Mouse (Mus musculus): ENCODE results near the gene Iars.
"Not testable (repeated sequence)": the region's sequence is repeated elsewhere in the genome, so short reads cannot be mapped to it uniquely, and the experiment has no call there.

Iars gene

DNA sequence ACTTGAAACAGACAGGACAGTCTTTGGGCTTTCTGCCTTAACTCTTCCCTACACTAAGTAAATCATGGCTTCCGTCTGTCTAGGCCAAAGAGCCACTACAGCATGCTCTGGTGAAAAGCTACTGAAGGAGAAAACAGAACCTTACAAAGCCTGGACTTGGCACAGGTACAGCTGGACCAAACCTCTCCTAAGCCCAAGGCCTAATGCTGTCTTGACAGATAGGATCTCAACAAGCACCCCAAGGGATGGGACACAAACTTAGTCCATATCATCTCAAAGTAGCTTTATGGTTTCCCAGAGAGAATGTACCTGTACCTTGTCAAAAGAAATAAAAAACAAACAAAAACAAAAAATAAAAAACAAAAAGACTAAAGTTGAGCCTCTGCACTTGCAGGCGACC is 54.5 kb downstream of the Iars start:
- in situ Hi-C loops (cut with MseI, MboI), result no loop called here

DNA sequence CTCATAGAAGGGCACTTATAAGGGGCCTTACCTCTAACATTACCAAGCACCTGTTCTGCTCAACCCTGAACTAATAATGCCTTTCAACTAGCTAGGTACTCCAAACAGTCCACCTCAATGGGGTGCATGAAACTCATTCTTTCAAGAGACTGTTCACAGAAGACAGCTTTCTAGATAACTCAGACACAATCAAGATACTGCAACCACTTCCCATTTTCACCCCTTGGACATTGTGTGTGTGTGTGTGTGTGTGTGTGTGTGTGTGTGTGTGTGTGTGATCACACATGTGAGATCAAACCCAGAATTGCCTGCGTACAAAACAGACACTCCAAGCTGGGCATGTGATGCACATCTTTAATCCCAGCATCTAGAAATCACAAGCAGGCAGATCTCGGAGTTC is 56.1 kb downstream of the Iars start:
- in situ Hi-C loops (cut with MseI, MboI), result no loop called here

DNA sequence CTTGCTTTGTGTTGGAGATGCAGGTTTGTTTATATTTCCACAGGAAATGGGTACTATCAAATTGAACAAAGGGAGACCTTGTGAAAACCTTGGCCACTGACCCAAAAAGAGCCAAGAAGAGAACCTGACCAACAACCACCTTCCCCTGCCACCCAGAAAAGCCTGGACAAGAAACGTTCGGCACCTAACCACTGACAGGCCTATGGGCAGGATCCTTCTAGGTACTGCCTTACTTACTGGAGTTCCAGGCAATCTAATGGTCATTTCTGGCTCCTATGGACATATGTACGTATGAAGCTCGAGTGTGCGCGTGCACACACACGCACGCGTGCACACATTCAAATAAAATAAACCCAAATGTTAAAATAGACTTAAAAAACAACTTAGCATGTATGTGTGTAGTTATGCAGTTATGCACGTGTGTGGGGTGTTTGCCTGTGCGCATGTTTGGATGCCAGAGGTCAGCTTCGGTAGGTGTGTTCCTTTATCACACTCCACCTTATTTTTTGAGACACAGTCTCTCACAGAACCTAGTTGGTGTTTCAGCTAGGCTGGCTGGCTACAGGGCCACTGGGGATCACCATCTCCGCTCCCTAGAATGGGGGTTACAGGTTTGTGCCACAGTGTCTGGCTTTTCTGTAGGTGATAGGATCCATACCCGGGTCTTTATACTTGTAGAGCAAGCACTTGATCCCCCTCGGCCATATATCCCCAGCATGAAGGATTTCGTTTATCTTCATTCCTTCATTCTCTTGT is 59.6 kb downstream of the Iars start:
- in situ Hi-C loops (cut with MseI, MboI), result no loop called here

DNA sequence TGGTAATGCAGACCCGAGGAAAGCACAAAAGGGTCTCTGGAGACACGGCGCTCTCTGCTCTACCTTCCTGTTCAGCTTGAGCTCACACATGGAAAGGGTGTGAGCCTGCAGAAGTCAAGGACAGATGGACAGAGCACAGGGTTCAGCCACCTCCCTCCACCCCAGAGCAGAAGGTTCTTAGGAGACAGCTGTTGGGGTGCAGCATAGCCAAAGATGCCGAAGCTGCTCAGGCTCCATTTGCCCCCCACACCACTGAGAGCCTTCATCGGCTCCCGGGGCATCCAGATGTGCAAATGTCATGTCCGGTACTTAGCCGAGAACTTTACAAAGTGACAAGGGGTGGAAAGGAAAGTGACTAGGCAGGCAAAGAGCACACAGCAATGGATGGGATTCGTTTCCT is 74.7 kb downstream of the Iars start:
- in situ Hi-C loops (cut with MseI, MboI), result no loop called here

DNA sequence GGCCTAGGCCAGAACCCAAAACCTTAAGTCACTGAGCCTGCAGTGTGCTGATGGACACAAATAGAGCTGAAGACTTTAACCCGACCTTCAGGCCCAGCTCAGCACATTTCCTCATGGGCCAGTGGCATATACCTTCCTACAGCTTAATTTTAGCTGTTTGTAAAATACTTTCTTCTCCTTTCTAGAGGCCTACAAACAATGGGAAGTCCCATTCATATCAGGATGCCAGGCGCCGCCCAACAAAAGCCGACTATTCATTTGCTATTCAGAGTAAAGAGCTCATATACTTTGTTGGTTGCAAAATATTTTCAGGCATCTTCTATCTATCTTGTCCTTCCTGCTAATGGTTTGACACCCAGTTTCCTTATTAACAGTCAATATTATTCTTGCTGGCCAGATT is 76.1 kb downstream of the Iars start:
- in situ Hi-C loops (cut with MseI, MboI), result no loop called here

DNA sequence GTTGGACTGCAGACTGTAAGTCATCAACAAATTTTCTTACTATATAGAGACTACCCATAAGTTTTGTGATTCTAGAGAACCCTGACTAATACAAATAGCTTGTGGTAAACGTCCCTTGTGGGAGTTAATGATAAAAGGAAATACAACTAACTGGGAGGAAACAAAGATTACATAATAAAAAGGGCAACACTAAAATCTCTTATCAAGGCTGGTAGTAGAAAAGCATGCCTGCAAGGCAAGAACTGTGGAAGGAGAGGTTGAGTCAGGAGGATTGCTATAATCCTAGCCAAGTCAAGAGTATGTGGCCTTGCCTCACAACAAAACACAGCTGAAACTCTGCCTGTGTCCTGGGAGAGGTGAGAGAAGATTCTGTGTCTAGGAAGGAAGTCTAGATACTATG is 78.8 kb downstream of the Iars start:
- in situ Hi-C loops (cut with MseI, MboI), result no loop called here

DNA sequence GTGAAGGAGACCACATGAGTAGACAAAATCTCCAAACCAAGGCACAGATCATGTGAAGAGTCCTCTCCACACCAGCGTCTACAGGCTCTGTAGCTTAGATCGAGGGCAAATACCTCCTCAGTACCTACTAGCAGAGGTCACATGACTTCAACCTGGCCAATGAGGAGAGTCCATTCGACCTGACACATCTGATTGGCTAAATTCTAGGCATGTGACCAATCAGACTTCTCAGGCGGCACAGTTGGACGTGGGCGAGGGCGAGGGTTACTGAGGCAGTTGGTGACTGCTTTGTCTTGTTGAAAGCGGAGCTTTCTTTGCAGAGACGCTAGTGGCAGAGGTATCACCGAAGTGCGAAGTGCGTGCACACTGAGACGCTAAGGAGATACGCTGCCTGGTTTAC is 80.3 kb downstream of the Iars start:
- in situ Hi-C loops (cut with MseI, MboI), result no loop called here

DNA sequence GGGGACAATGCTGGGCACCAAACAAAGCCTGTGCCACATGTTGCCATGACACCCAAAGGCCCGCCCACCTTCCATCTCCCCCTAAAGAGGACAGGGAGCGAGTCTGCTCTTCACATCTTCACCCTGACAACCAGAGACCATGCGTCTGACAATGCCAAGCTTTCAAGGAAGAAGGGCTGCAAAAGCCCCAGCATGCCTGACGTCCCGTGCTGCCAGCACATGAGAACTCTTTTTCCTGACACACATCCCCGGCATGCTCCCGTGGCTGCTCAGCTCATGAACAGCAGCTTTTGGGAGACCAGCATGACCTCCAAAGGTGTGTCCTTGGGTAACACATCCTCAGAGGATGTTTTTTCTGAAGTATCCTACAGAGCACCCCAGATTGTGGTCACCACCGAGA is 83.4 kb downstream of the Iars start:
- in situ Hi-C loops (cut with MseI, MboI), result no loop called here

DNA sequence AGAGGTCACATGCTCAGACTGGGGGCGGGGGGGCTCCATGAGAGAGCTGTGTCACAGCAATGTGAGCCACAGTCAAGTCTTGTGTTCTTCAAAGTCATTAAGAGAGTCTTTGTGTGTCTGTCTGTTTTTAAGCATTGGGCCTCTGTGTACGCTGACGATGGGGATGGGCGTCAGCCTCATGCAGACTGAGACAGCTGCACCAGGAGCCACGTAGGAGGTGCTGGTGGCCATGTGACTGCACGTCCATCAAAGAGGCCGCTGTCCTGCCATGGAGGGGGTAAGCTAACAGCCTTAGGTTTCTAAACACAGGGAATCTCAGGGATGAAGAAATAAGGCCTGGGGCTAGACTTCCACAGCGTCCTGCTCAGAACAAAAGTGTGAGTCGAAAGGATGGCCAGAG is 84.4 kb downstream of the Iars start:
- in situ Hi-C loops (cut with MseI, MboI), result no loop called here

DNA sequence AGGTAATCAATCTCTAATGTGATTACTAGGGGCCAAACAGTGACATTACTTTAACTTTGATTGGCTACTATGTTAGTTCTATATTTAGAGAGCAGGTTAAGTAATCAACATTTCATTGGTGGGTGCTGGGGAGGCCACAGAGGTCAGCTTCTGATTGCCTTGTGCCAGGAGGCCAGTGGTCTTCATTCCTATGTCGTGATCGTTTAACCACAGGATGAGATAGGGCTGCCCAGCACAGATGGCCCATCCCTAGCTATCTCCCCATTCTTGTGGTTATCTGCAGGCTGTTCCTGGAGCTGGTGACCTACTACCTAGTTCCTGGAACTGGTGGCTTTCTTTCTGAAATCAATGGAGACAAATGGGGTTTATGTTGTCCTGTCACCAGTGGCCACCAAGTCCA is 86.1 kb downstream of the Iars start:
- in situ Hi-C loops (cut with MseI, MboI), result no loop called here

DNA sequence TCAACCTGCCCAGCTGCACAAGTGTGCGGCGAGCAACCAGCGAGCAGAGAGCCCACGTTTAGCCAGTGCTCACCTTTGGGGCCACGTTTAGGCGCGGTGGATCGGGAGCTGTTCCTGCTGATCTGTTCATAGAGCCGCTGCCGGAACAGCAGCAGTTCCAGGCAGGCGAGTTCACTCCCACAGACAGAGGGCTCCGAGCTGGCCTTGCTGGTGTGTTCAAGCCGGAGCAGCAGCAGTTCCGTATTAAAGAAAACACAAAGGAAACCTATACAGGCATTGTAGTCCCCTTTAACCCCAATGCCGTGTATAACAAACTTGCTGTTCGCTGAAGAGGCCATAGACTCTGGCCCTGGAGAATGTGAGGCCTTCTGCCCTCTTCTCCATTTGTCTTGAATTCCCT is 87.2 kb downstream of the Iars start:
- in situ Hi-C loops (cut with MseI, MboI), result no loop called here

DNA sequence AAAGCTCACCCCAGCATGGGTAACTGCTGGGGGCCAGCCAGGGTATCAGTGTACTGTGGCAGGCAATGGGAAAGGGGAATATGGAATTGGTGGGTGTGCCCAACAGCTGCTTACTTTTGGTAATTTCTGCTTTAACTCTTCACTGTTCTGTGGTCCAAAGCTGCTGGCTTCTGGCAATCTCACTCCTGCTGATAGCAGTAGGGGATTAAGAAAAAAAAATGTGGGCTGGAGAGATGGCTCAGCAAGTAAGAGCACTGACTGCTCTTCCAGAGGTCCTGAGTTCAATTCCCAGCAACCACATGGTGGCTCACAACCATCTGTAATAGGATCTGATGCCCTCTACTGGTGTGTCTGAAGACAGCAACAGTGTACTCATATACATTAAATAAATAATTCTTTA is 89.6 kb downstream of the Iars start:
- in situ Hi-C loops (cut with MseI, MboI), result not testable (repeated sequence)
